Mouse (Mus musculus): Measurements from ENCODE around the gene Smpdl3b.
A peak's percentile ranks its signal among the peaks of the same experiment; 100 is the strongest.
"Not testable (repeated sequence)": the region's sequence is repeated elsewhere in the genome, so short reads cannot be mapped to it uniquely, and the experiment has no call there.

Gene Smpdl3b

GRCm38 (mm10) chr4:132778562-132779201, 21.6 kb upstream of the Smpdl3b start:
- no peak for DNase-seq (ENCODE audit: low spot score in 2 of 2)

- peak; percentile 54 to 74 for DNase-seq (ENCODE audit: low spot score in 2 of 2)
These were observed 19.7 kb upstream of the Smpdl3b start for GRCm38 (mm10) chr4:132776764-132777163.

- no peak for DNase-seq (ENCODE audit: low spot score in 2 of 2)
These were observed 17.9 kb upstream of the Smpdl3b start for GRCm38 (mm10) chr4:132774905-132775304.

GRCm38 (mm10) chr4:132771776-132772175, 14.7 kb upstream of the Smpdl3b start:
- DNase-seq (ENCODE audit: low spot score in 2 of 2), result no peak

GRCm38 (mm10) chr4:132767914-132768876, 11.1 kb upstream of the Smpdl3b start, which contains the start of gene Rpa2:
Gene Rpa2, plus strand, starts transcription at chr4:132768332.
- peak; percentile 98 for DNase-seq (ENCODE audit: low spot score in 2 of 2)

GRCm38 (mm10) chr4:132763125-132763524, 6.1 kb upstream of the Smpdl3b start:
- not testable (repeated sequence) for DNase-seq (ENCODE audit: low spot score in 2 of 2)

- DNase-seq (ENCODE audit: low spot score in 2 of 2), result no peak
These were observed 5.5 kb upstream of the Smpdl3b start for GRCm38 (mm10) chr4:132762602-132763001.

- DNase-seq (ENCODE audit: low spot score in 2 of 2), result no peak
These were observed 3.2 kb upstream of the Smpdl3b start for GRCm38 (mm10) chr4:132760296-132760695.

- DNase-seq (ENCODE audit: low spot score in 2 of 2), result no peak
These were observed 740 bp upstream of the Smpdl3b start for GRCm38 (mm10) chr4:132757633-132758351.

- no peak for DNase-seq (ENCODE audit: low spot score in 2 of 2)
These were observed 4.1 kb downstream of the Smpdl3b start for GRCm38 (mm10) chr4:132752992-132753391.

GRCm38 (mm10) chr4:132749258-132749982, 7.6 kb downstream of the Smpdl3b start:
- DNase-seq (ENCODE audit: low spot score in 2 of 2), result no peak

- no peak for DNase-seq (ENCODE audit: low spot score in 2 of 2)
These were observed 8.3 kb downstream of the Smpdl3b start for GRCm38 (mm10) chr4:132748778-132749177.

- DNase-seq (ENCODE audit: low spot score in 2 of 2), result no peak
These were observed 9.3 kb downstream of the Smpdl3b start for GRCm38 (mm10) chr4:132747664-132748259.

- DNase-seq (ENCODE audit: low spot score in 2 of 2), result no peak
These were observed 10.0 kb downstream of the Smpdl3b start for GRCm38 (mm10) chr4:132746911-132747517.

- DNase-seq (ENCODE audit: low spot score in 2 of 2), result no peak
These were observed 12.8 kb downstream of the Smpdl3b start for GRCm38 (mm10) chr4:132743992-132744911.

- DNase-seq (ENCODE audit: low spot score in 2 of 2), result no peak
These were observed 15.6 kb downstream of the Smpdl3b start for GRCm38 (mm10) chr4:132741491-132741890.

GRCm38 (mm10) chr4:132737154-132737553, 19.9 kb downstream of the Smpdl3b start:
- not testable (repeated sequence) for DNase-seq (ENCODE audit: low spot score in 2 of 2)

- no peak for DNase-seq (ENCODE audit: low spot score in 2 of 2)
These were observed 21.2 kb downstream of the Smpdl3b start for GRCm38 (mm10) chr4:132735894-132736293.

- no peak for DNase-seq (ENCODE audit: low spot score in 2 of 2)
These were observed 21.7 kb downstream of the Smpdl3b start for GRCm38 (mm10) chr4:132735389-132735788.
